Mouse (Mus musculus) ovary, postnatal 10 days (tissue): ENCODE results near the gene Fsip1.

ENCODE experiments used
- DNase-seq: peaks from one replicate; pipeline ENCODE4 v3.0.0; 2022; ENCODE audit warnings: low spot score

The Fsip1 gene

DNA sequence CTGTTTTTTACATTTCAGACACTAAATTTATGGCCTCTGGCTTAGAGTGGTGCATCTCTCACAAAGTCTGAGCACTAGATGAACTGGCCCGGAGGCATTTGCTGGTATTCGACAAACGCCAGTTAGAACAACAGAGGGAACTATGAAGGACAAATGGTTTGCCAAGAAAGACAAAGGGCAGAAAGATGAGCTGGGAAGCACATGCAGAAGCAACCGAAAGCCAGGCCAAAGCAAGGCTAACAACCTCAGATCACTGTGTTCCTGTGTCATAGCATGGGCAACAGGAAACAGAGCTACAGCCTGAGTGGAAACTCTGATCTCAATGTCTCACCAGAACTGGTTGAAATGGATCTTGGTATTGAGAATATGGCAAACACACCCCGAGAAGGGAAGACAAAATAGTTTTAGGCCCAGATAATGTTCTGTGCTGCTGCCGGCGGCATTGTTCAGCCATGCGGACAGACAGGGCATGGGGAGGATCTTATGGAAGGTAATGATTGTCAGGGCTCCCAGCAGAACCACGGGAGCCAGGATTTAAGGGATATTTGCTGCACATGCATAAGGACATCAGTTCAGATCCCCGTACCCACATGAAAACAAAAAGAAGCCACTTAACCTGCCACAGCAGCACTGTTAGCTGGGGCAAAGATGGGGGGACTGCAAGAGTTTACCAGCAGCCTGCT is 169.6 kb downstream of the Fsip1 start:
- DNase-seq = no peak

DNA sequence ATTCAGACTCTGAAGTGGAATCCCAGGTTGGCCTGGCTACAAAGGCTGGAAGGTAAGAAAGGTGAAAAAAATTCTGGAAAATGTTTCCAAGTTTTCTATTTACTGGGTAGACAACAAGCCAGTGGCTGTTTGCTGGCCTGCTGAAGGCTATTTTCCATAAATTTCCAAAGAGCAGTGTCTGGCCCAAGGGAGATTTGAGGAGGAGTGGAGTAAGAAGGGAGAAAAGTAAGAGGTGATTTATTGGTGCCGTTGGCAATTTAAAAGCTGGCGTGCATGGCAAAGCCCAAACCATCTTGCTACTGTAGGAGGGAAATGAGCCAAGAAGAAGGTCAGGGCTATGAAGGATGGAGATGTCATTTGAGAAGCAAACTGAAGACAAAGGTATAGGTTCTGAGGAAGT is 171.1 kb downstream of the Fsip1 start:
- DNase-seq = no peak

DNA sequence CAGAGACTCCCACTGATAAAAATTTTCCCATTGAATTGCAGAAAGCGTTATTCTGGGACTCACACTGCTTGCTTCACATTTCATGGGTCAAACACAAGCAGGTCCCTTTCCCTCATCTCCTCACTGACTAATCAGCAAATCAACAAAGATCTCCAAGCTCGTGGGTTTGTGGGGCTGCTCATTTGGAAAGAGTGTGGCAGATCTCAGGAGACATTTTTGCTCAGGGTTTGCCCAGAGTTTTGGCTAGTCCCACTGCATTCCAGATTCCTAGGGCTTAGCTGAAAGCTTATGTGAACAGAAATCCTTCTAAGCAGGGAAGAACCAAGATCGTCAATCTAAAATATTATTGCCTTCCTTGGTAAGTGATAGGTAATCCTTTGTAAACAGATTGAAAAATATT is 172.1 kb downstream of the Fsip1 start:
- DNase-seq = no peak

DNA sequence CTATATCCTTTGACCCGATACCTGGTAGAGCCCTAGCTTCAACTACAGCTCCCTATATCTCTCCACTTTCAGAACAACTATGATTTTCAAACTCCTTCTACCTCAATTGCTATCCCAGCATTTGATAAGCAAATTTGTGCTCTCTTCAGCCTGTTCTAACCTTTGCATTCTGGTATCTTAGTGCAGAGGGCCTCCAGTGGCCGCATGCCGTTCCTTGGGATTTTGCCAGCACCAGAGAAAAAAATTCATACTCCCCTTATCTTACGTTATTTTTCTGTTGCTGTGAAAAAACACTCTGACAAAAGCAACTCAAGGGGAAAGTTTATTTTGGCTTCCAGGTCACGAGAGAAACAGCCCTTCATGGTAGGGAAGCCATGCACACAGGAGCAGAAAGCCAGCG is 173.1 kb downstream of the Fsip1 start:
- DNase-seq = no peak

DNA sequence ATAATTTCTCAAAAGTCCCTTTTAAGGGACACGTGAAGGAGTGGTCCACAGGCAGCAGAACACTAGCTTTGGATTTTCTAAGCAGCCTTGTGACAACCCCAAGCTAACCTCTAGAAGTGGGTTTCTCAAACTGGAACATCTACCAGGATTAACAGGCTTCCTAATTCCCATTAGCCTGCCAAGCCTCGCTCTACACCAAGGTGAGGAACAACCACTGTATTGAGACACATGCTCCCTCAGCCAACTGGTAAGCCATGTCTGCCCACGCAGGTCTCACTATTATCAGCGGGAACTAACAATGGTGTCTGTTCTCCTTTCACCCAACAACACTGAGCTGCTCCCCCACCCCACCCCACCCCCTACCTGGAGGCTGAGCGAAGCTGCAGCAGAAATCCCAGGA is 175.2 kb downstream of the Fsip1 start:
- no peak for DNase-seq
